Mouse (Mus musculus) CD4-positive, CD25-positive, alpha-beta regulatory T cell, adult 2 months (primary cell): ENCODE measurements around the gene Neurog2.

Source experiments
- DNase-seq: peaks from one replicate; pipeline ENCODE4 v3.0.0-alpha.2; 2012; ENCODE audit warnings: low read depth, low spot score

Neurog2 gene

GRCm38 (mm10) chr3:127633080-127634032 is at the start of gene Neurog2:
Gene Neurog2, plus strand, starts transcription at chr3:127633135.
- DNase-seq, result peak; percentile 65

- no peak for DNase-seq
Measured at GRCm38 (mm10) chr3:127597136-127597535, 35.8 kb upstream of the Neurog2 start.

- peak; percentile 51 for DNase-seq
Measured at GRCm38 (mm10) chr3:127608109-127608508, 24.8 kb upstream of the Neurog2 start.

- DNase-seq, result peak; percentile 88
Measured at GRCm38 (mm10) chr3:127625296-127625695, 7.6 kb upstream of the Neurog2 start.

- DNase-seq, result peak; percentile 39
Measured at GRCm38 (mm10) chr3:127625701-127626399, 7.1 kb upstream of the Neurog2 start.

GRCm38 (mm10) chr3:127626524-127626923 is 6.4 kb upstream of the Neurog2 start:
- no peak for DNase-seq

- no peak for DNase-seq
Measured at GRCm38 (mm10) chr3:127627151-127627955, 5.6 kb upstream of the Neurog2 start.

- peak; percentile 10 for DNase-seq
Measured at GRCm38 (mm10) chr3:127627956-127628310, 5.0 kb upstream of the Neurog2 start.

- peak; percentile 17 for DNase-seq
Measured at GRCm38 (mm10) chr3:127628311-127629184, 4.4 kb upstream of the Neurog2 start.

- DNase-seq, result no peak
Measured at GRCm38 (mm10) chr3:127630190-127630589, 2.7 kb upstream of the Neurog2 start.

GRCm38 (mm10) chr3:127630735-127631372 is 2.1 kb upstream of the Neurog2 start:
- DNase-seq, result no peak

- DNase-seq, result no peak
Measured at GRCm38 (mm10) chr3:127631582-127631981, 1.4 kb upstream of the Neurog2 start.

GRCm38 (mm10) chr3:127632531-127632930 is 404 bp upstream of the Neurog2 start:
- peak; percentile 42 for DNase-seq

GRCm38 (mm10) chr3:127634101-127634983 is 1.4 kb downstream of the Neurog2 start:
- peak; percentile 85 for DNase-seq

GRCm38 (mm10) chr3:127634984-127635349 is 2.0 kb downstream of the Neurog2 start:
- no peak for DNase-seq

- DNase-seq, result peak; percentile 73
Measured at GRCm38 (mm10) chr3:127639875-127640761, 7.2 kb downstream of the Neurog2 start.

GRCm38 (mm10) chr3:127640762-127641700 is 8.1 kb downstream of the Neurog2 start:
- no peak for DNase-seq
